Mouse (Mus musculus) heart, postnatal 0 days (tissue): ENCODE measurements around the gene Syt1. TPM values are rescaled to one million over a fixed set of nuclear protein-coding genes. Genes with fewer than 3 reads are reported as not detected.

Source experiments
- ATAC-seq: fragments of 200-750 bp; cut with Nextera tagmentation; 2 replicates; pipeline ENCODE4 v1.8.0; 2017; ENCODE audit warnings: low read depth, moderate number of reproducible peaks, moderate library complexity; ENCODE audit not compliant: insufficient read depth
- DNase-seq: peaks from one replicate; pipeline ENCODE4 v3.0.0-alpha.2; 2016; ENCODE audit warnings: low spot score
- H3K27ac ChIP-seq: fragments of 300-500 bp; sonication (generic); 2 replicates; pipeline ENCODE4 v1.5.1; 2014; ENCODE audit warnings: low read depth, mild to moderate bottlenecking
- H3K27me3 ChIP-seq: fragments of 300-500 bp; sonication (generic); 2 replicates; pipeline ENCODE4 v1.6.1; 2014; ENCODE audit warnings: low read length, mixed read lengths; ENCODE audit not compliant: control insufficient read depth, insufficient read depth
- H3K36me3 ChIP-seq: fragments of 300-500 bp; sonication (generic); replicated peaks from 2 replicates; pipeline ENCODE4 v1.6.1; 2014; ENCODE audit warnings: low read length, mixed read lengths; ENCODE audit not compliant: control insufficient read depth, insufficient read depth
- H3K4me1 ChIP-seq: fragments of 300-500 bp; sonication (generic); 2 replicates; pipeline ENCODE4 v1.6.1; 2014; ENCODE audit warnings: antibody characterized with exemption; ENCODE audit not compliant: control insufficient read depth, insufficient read depth
- H3K4me2 ChIP-seq: fragments of 300-500 bp; sonication (generic); 2 replicates; pipeline ENCODE4 v1.6.1; 2014; ENCODE audit warnings: low read depth, mild to moderate bottlenecking, low read length, moderate library complexity
- H3K4me3 ChIP-seq: fragments of 300-500 bp; sonication (generic); 2 replicates; pipeline ENCODE4 v1.5.1; 2014; ENCODE audit warnings: low read depth, low read length
- H3K9ac ChIP-seq: fragments of 300-500 bp; sonication (generic); replicated peaks from 2 replicates; pipeline ENCODE4 v1.6.1; 2014; ENCODE audit warnings: low read depth, low read length, mixed read lengths
- H3K9me3 ChIP-seq: fragments of 300-500 bp; sonication (generic); replicated peaks from 2 replicates; pipeline ENCODE4 v1.6.1; 2016; ENCODE audit warnings: low read length; ENCODE audit not compliant: control insufficient read depth
- CTCF ChIP-seq: IDR thresholded peaks from 2 replicates; pipeline ENCODE4 v1.5.1; 2016; ENCODE audit warnings: antibody characterized with exemption, control low read depth, low read depth
- EP300 ChIP-seq: IDR thresholded peaks from 2 replicates; pipeline ENCODE4 v1.6.1; 2016; ENCODE audit warnings: antibody characterized with exemption, low read depth
- WGBS: fragments of 180-500 bp; shearing (Covaris S2); extraction: QIAGEN DNeasy Blood & Tissue Kit; methylation state at CpG from one replicate; pipeline ENCODE4 v1.1.7; 2014; 5-methylcytosine and 5-hydroxymethylcytosine counted together
- polyA plus RNA-seq: library from polyadenylated mRNA; unstranded; fragments of >200 nt; fragmentation: Nextera tagmentation; extraction: Ambion mirVana; gene quantifications from 2 replicates; pipeline ENCODE4 v1.2.1, GENCODE M21; 2015
- total RNA-seq: library from RNA; depleted of rRNA; stranded (reverse); fragments of >200 nt; gene quantifications from 2 replicates; pipeline ENCODE4 v1.2.3, GENCODE M21; 2014; ENCODE audit warnings: low replicate concordance

Syt1 gene
- total and polyA plus RNA-seq, 2 experiments from 2014 or later: 0.08 TPM; not detected in 1

- H3K4me3 ChIP-seq: no peak overlapping the region
- H3K36me3 ChIP-seq: no peaks in the 10 kb centered on the region
- no peak overlapping the region for H3K9ac ChIP-seq
- ATAC-seq (no peak), DNase-seq (no peak)
- H3K4me1 ChIP-seq: no peaks in the 10 kb centered on the region
- 64% methylated on average over 2 of the region's 2 CpGs for WGBS
- no peaks in the 10 kb centered on the region for H3K9me3 ChIP-seq
- H3K4me2 ChIP-seq: no peak overlapping the region
- no peak overlapping the region for H3K27ac ChIP-seq
- H3K27me3 ChIP-seq: no peaks in the 10 kb centered on the region
- TF ChIP-seq CTCF (no peak), EP300 (no peak)
These were observed 352.5 kb downstream of the Syt1 start for GRCm38 (mm10) chr10:108658300-108658699.

- H3K27me3 ChIP-seq: no peaks in the 10 kb centered on the region
- H3K4me3 ChIP-seq: no peak overlapping the region
- H3K27ac ChIP-seq: no peak overlapping the region
- DNase-seq: no peak
- TF ChIP-seq CTCF (no peak), EP300 (no peak)
- H3K9me3 ChIP-seq: no peaks in the 10 kb centered on the region
- H3K36me3 ChIP-seq: no peaks in the 10 kb centered on the region
- H3K4me1 ChIP-seq: no peaks in the 10 kb centered on the region
- no peak overlapping the region for H3K9ac ChIP-seq
- H3K4me2 ChIP-seq: no peak overlapping the region
- no peak for ATAC-seq
These were observed 353.1 kb downstream of the Syt1 start for GRCm38 (mm10) chr10:108657669-108658068.

- H3K27me3 ChIP-seq: no peaks in the 10 kb centered on the region
- H3K9me3 ChIP-seq: no peaks in the 10 kb centered on the region
- H3K9ac ChIP-seq: no peak overlapping the region
- TF ChIP-seq CTCF: no peak
- no peak for TF ChIP-seq EP300
- H3K4me3 ChIP-seq: no peak overlapping the region
- no peak overlapping the region for H3K4me2 ChIP-seq
- no peaks in the 10 kb centered on the region for H3K36me3 ChIP-seq
- DNase-seq (no peak), ATAC-seq (no peak)
- 44% methylated on average over 4 of the region's 4 CpGs for whole genome bisulfite sequencing
- no peak overlapping the region for H3K27ac ChIP-seq
- H3K4me1 ChIP-seq: no peaks in the 10 kb centered on the region
These were observed 353.9 kb downstream of the Syt1 start for GRCm38 (mm10) chr10:108656898-108657297.

GRCm38 (mm10) chr10:108655074-108655473 is 355.7 kb downstream of the Syt1 start:
- WGBS: 93% methylated on average over 11 of the region's 11 CpGs
- Histone ChIP-seq H3K4me3 (no peak overlapping the region), H3K9ac (no peak overlapping the region), H3K27ac (no peak overlapping the region), H3K9me3 (no peaks in the 10 kb centered on the region), H3K4me2 (no peak overlapping the region), H3K27me3 (no peaks in the 10 kb centered on the region), H3K4me1 (0 out of 2 replicates have a peak, but pooled peaks cover 4% of the 10 kb centered on the region), H3K36me3 (no peaks in the 10 kb centered on the region)
- ATAC-seq (no peak), DNase-seq (no peak)
- no peak for TF ChIP-seq EP300
- no peak for TF ChIP-seq CTCF

- H3K9ac ChIP-seq: no peak overlapping the region
- H3K4me1 ChIP-seq: 0 out of 2 replicates have a peak, but pooled peaks cover 4% of the 10 kb centered on the region
- WGBS: 23% methylated on average over 8 of the region's 8 CpGs
- DNase-seq (no peak), ATAC-seq (no peak)
- H3K27me3 ChIP-seq: no peaks in the 10 kb centered on the region
- no peak overlapping the region for H3K4me3 ChIP-seq
- H3K4me2 ChIP-seq: no peak overlapping the region
- H3K9me3 ChIP-seq: no peaks in the 10 kb centered on the region
- H3K36me3 ChIP-seq: no peaks in the 10 kb centered on the region
- H3K27ac ChIP-seq: no peak overlapping the region
- TF ChIP-seq CTCF (no peak), EP300 (no peak)
These were observed 358.0 kb downstream of the Syt1 start for GRCm38 (mm10) chr10:108652831-108653230.

- no peaks in the 10 kb centered on the region for H3K9me3 ChIP-seq
- no peak overlapping the region for H3K4me3 ChIP-seq
- H3K27me3 ChIP-seq: no peaks in the 10 kb centered on the region
- no peak for DNase-seq
- H3K27ac ChIP-seq: no peak overlapping the region
- no peak overlapping the region for H3K9ac ChIP-seq
- H3K36me3 ChIP-seq: no peaks in the 10 kb centered on the region
- WGBS: 43% methylated on average over 8 of the region's 8 CpGs
- TF ChIP-seq EP300 (no peak), CTCF (no peak)
- 0 out of 2 replicates have a peak, but pooled peaks cover 4% of the 10 kb centered on the region for H3K4me1 ChIP-seq
- H3K4me2 ChIP-seq: no peak overlapping the region
- no peak for ATAC-seq
These were observed 358.7 kb downstream of the Syt1 start for GRCm38 (mm10) chr10:108652066-108652465.
